Mouse (Mus musculus): ENCODE measurements around the gene Cfap97. TPM values are rescaled to one million over a fixed set of nuclear protein-coding genes. Genes with fewer than 3 reads are reported as not detected.

Gene Cfap97
- total and polyA plus RNA-seq, 2 experiments from 2014 or later = 15.2 to 28.0 TPM

- Histone ChIP-seq H3K36me3 (ENCODE audit: insufficient read depth, low read length) (no peaks in the 10 kb centered on the region), H3K4me3 (ENCODE audit: low read length) (no peak overlapping the region), H3K27ac (no peak overlapping the region), H3K9me3 (ENCODE audit: low read length) (no peaks in the 10 kb centered on the region), H3K9ac (replicated peaks; ENCODE audit: low read length) (no peak overlapping the region), H3K4me2 (ENCODE audit: low read depth, low read length) (no peak overlapping the region), H3K4me1 (ENCODE audit: insufficient read depth, low read length) (no peaks in the 10 kb centered on the region), H3K27me3 (ENCODE audit: insufficient read depth, low read length) (no peaks in the 10 kb centered on the region)
- TF ChIP-seq CTCF (IDR thresholded peaks at IDR 0.05; ENCODE audit: low read depth) = no peak
- DNase-seq (ENCODE audit: low spot score) = no peak
- ATAC-seq = no peak
- WGBS = 82% methylated on average over 4 of the region's 4 CpGs
Measured at GRCm38 (mm10) chr8:46234736-46235135, 83.2 kb downstream of the Cfap97 start.

- Histone ChIP-seq H3K4me2 (ENCODE audit: low read depth, low read length) (no peak overlapping the region), H3K4me1 (ENCODE audit: insufficient read depth, low read length) (no peaks in the 10 kb centered on the region), H3K27ac (no peak overlapping the region), H3K36me3 (ENCODE audit: insufficient read depth, low read length) (no peaks in the 10 kb centered on the region), H3K9ac (replicated peaks; ENCODE audit: low read length) (no peak overlapping the region), H3K27me3 (ENCODE audit: insufficient read depth, low read length) (no peaks in the 10 kb centered on the region), H3K9me3 (ENCODE audit: low read length) (no peaks in the 10 kb centered on the region), H3K4me3 (ENCODE audit: low read length) (no peak overlapping the region)
- DNase-seq (ENCODE audit: low spot score) (peak; percentile 41), ATAC-seq (peak; percentile 48)
- TF ChIP-seq CTCF (IDR thresholded peaks at IDR 0.05; ENCODE audit: low read depth) = peak; percentile 53
- WGBS = 65% methylated on average over 7 of the region's 7 CpGs
Measured at GRCm38 (mm10) chr8:46236441-46237223, 85.1 kb downstream of the Cfap97 start.

- H3K4me1 ChIP-seq (ENCODE audit: insufficient read depth, low read length) = no peaks in the 10 kb centered on the region
- WGBS = 30% methylated on average over 13 of the region's 13 CpGs
- H3K4me2 ChIP-seq (ENCODE audit: low read depth, low read length) = peak overlapping the region; percentile 21; the same call in 1 of the 2 replicates
- TF ChIP-seq CTCF (IDR thresholded peaks at IDR 0.05; ENCODE audit: low read depth) = peak; percentile 89
- no peaks in the 10 kb centered on the region for H3K27me3 ChIP-seq (ENCODE audit: insufficient read depth, low read length)
- no peak overlapping the region for H3K4me3 ChIP-seq (ENCODE audit: low read length)
- no peak overlapping the region for H3K9ac ChIP-seq (replicated peaks; ENCODE audit: low read length)
- ATAC-seq = peak; percentile 79; the same call in 1 of the 2 replicates
- DNase-seq (ENCODE audit: low spot score) = peak; percentile 92
- no peaks in the 10 kb centered on the region for H3K36me3 ChIP-seq (ENCODE audit: insufficient read depth, low read length)
- H3K27ac ChIP-seq = no peak overlapping the region
- no peaks in the 10 kb centered on the region for H3K9me3 ChIP-seq (ENCODE audit: low read length)
Measured at GRCm38 (mm10) chr8:46241568-46242374, 90.2 kb downstream of the Cfap97 start.

- no peak for TF ChIP-seq CTCF (IDR thresholded peaks at IDR 0.05; ENCODE audit: low read depth)
- DNase-seq (ENCODE audit: low spot score) = no peak
- Histone ChIP-seq H3K4me2 (ENCODE audit: low read depth, low read length) (no peak overlapping the region), H3K9me3 (ENCODE audit: low read length) (no peaks in the 10 kb centered on the region), H3K36me3 (ENCODE audit: insufficient read depth, low read length) (no peaks in the 10 kb centered on the region), H3K9ac (replicated peaks; ENCODE audit: low read length) (no peak overlapping the region), H3K4me3 (ENCODE audit: low read length) (no peak overlapping the region), H3K4me1 (ENCODE audit: insufficient read depth, low read length) (no peaks in the 10 kb centered on the region), H3K27me3 (ENCODE audit: insufficient read depth, low read length) (no peaks in the 10 kb centered on the region), H3K27ac (no peak overlapping the region)
- 44% methylated on average over 7 of the region's 7 CpGs for WGBS
- no peak for ATAC-seq
Measured at GRCm38 (mm10) chr8:46242946-46243345, 91.4 kb downstream of the Cfap97 start.

Small RNA genes within 50 kb of the gene (microRNA-seq; reads per million reads assigned to microRNA genes)
- 0 reads per million in 2 experiments for gene Gm23812

Other genes starting within 250 kb of the Cfap97 start
- gene Ccdc110, start 217.2 kb upstream of the Cfap97 start, total RNA-seq (2014; rRNA removed) = not detected in 2 replicates
- gene Ccdc110, start 217.2 kb upstream of the Cfap97 start, polyA plus RNA-seq (2015; fragmentation: Nextera tagmentation; extraction: Ambion mirVana) = 0.19 and 0.21 TPM in 2 replicates
- gene 1700029J07Rik, start 176.5 kb upstream of the Cfap97 start, total RNA-seq (2014; rRNA removed) = 0.79 and 4.3 TPM in 2 replicates
- gene 1700029J07Rik, start 176.5 kb upstream of the Cfap97 start, polyA plus RNA-seq (2015; fragmentation: Nextera tagmentation; extraction: Ambion mirVana) = 5.2 and 5.4 TPM in 2 replicates
- gene Ufsp2, start 176.2 kb upstream of the Cfap97 start, total RNA-seq (2014; rRNA removed) = 31.2 and 33.0 TPM in 2 replicates
- 60.7 and 66.1 TPM in 2 replicates for gene Ufsp2, start 176.2 kb upstream of the Cfap97 start, polyA plus RNA-seq (2015; fragmentation: Nextera tagmentation; extraction: Ambion mirVana)
- 0.10 TPM in 1 of 2 replicates, not detected in the other for gene Lrp2bp, start 152.5 kb upstream of the Cfap97 start, total RNA-seq (2014; rRNA removed)
- 0.23 and 0.33 TPM in 2 replicates for gene Lrp2bp, start 152.5 kb upstream of the Cfap97 start, polyA plus RNA-seq (2015; fragmentation: Nextera tagmentation; extraction: Ambion mirVana)
- 9.6 and 9.9 TPM in 2 replicates for gene Ankrd37, start 146.1 kb upstream of the Cfap97 start, total RNA-seq (2014; rRNA removed)
- 14.1 and 15.5 TPM in 2 replicates for gene Ankrd37, start 146.1 kb upstream of the Cfap97 start, polyA plus RNA-seq (2015; fragmentation: Nextera tagmentation; extraction: Ambion mirVana)
- 36.9 and 38.7 TPM in 2 replicates for gene Snx25, start 388 bp downstream of the Cfap97 start, total RNA-seq (2014; rRNA removed)
- 8.4 and 10.4 TPM in 2 replicates for gene Snx25, start 388 bp downstream of the Cfap97 start, polyA plus RNA-seq (2015; fragmentation: Nextera tagmentation; extraction: Ambion mirVana)
- 1,071 and 1,180 TPM in 2 replicates for gene Slc25a4, start 59.5 kb downstream of the Cfap97 start, total RNA-seq (2014; rRNA removed)
- gene Slc25a4, start 59.5 kb downstream of the Cfap97 start, polyA plus RNA-seq (2015; fragmentation: Nextera tagmentation; extraction: Ambion mirVana) = 1,213 and 1,215 TPM in 2 replicates
- gene Helt, start 142.9 kb downstream of the Cfap97 start, total RNA-seq (2014; rRNA removed) = 0.52 TPM in 1 of 2 replicates, not detected in the other
- gene Helt, start 142.9 kb downstream of the Cfap97 start, polyA plus RNA-seq (2015; fragmentation: Nextera tagmentation; extraction: Ambion mirVana) = 0.11 and 0.15 TPM in 2 replicates

All from hindbrain, postnatal 0 days (tissue).